Mouse (Mus musculus) liver, embryonic 16.5 days (tissue): ENCODE results near the gene Npas2. TPM values are rescaled to one million over a fixed set of nuclear protein-coding genes. Genes with fewer than 3 reads are reported as not detected.

Source experiments
- ATAC-seq: fragments of 200-750 bp; cut with Nextera tagmentation; 2 replicates; pipeline ENCODE4 v1.8.0; 2017; ENCODE audit warnings: low read depth, mild to moderate bottlenecking, moderate number of reproducible peaks, moderate library complexity
- H3K27ac ChIP-seq: fragments of 300-500 bp; sonication (generic); 2 replicates; pipeline ENCODE4 v1.5.1; 2014; ENCODE audit warnings: mild to moderate bottlenecking, low read length
- H3K27me3 ChIP-seq: fragments of 300-500 bp; sonication (generic); 2 replicates; pipeline ENCODE4 v1.6.1; 2014; ENCODE audit warnings: low read depth, low read length, mixed read lengths; ENCODE audit not compliant: control insufficient read depth, insufficient read depth
- H3K36me3 ChIP-seq: fragments of 300-500 bp; sonication (generic); 2 replicates; pipeline ENCODE4 v1.6.1; 2014; ENCODE audit warnings: mild to moderate bottlenecking; ENCODE audit not compliant: control insufficient read depth, insufficient read depth
- H3K4me1 ChIP-seq: fragments of 300-500 bp; sonication (generic); 2 replicates; pipeline ENCODE4 v1.6.1; 2014; ENCODE audit warnings: low read depth, low read length, mixed read lengths; ENCODE audit not compliant: control insufficient read depth
- H3K4me2 ChIP-seq: fragments of 300-500 bp; sonication (generic); 2 replicates; pipeline ENCODE4 v1.6.1; 2014; ENCODE audit warnings: low read depth, low read length, mixed read lengths
- H3K4me3 ChIP-seq: fragments of 300-500 bp; sonication (generic); 2 replicates; pipeline ENCODE4 v1.5.1; 2014; ENCODE audit warnings: low read depth, mild to moderate bottlenecking, low read length
- H3K9ac ChIP-seq: fragments of 300-500 bp; sonication (generic); 2 replicates; pipeline ENCODE4 v1.6.1; 2014; ENCODE audit warnings: low read depth, low read length
- H3K9me3 ChIP-seq: fragments of 300-500 bp; sonication (generic); replicated peaks from 2 replicates; pipeline ENCODE4 v1.6.1; 2016; ENCODE audit warnings: low read length; ENCODE audit not compliant: control insufficient read depth
- WGBS: fragments of 180-500 bp; shearing (Covaris S2); extraction: QIAGEN DNeasy Blood & Tissue Kit; methylation state at CpG from one replicate; pipeline ENCODE4 v1.1.7; 2014; ENCODE audit not compliant: insufficient replicate concordance; 5-methylcytosine and 5-hydroxymethylcytosine counted together
- polyA plus RNA-seq: library from polyadenylated mRNA; unstranded; fragments of >200 nt; fragmentation: Nextera tagmentation; extraction: Ambion mirVana; gene quantifications from 2 replicates; pipeline ENCODE4 v1.2.1, GENCODE M21; 2015

Gene Npas2
- polyA plus RNA-seq, 1 experiment from 2014 or later = 0.42 TPM

- under 1% methylated on average over 61 of the region's 62 CpGs for WGBS
- H3K36me3 ChIP-seq = peaks cover 34% of the 10 kb centered on the region
- H3K4me2 ChIP-seq = peak within 1 kb of the TSS; percentile 75
- ATAC-seq = peak; percentile 100
- peak within 1 kb of the TSS; percentile 80 for H3K27ac ChIP-seq
- H3K4me1 ChIP-seq = peaks cover 24% of the 10 kb centered on the region
- no peaks in the 10 kb centered on the region for H3K27me3 ChIP-seq
- H3K4me3 ChIP-seq = peak within 1 kb of the TSS; percentile 87
- H3K9ac ChIP-seq = peak within 1 kb of the TSS; percentile 93
- H3K9me3 ChIP-seq = no peaks in the 10 kb centered on the region
Measured at GRCm38 (mm10) chr1:39367601-39368266, 174.2 kb downstream of the Npas2 start, which contains the start of gene Rpl31. Gene Rpl31, plus strand, starts transcription at chr1:39367842.

GRCm38 (mm10) chr1:39368267-39368841 lies 174.8 kb downstream of the Npas2 start:
- under 1% methylated on average over 34 of the region's 34 CpGs for WGBS
- H3K4me1 ChIP-seq = peaks cover 24% of the 10 kb centered on the region

GRCm38 (mm10) chr1:39370431-39370830 lies 176.9 kb downstream of the Npas2 start:
- H3K9me3 ChIP-seq = no peaks in the 10 kb centered on the region
- H3K4me1 ChIP-seq = peaks cover 24% of the 10 kb centered on the region
- 36% methylated on average over 6 of the region's 6 CpGs for WGBS
- peak overlapping the region; percentile 75; the same call in 1 of the 2 replicates for H3K4me2 ChIP-seq
- H3K9ac ChIP-seq = no peak overlapping the region
- H3K27ac ChIP-seq = peak overlapping the region; percentile 14; the same call in 1 of the 2 replicates
- H3K4me3 ChIP-seq = no peak overlapping the region
- no peak for ATAC-seq
- H3K36me3 ChIP-seq = peaks cover 40% of the 10 kb centered on the region
- no peaks in the 10 kb centered on the region for H3K27me3 ChIP-seq

More at GRCm38 (mm10) chr1:39368267-39368841, 174.8 kb downstream of the Npas2 start:
- peak overlapping the region; percentile 87 for H3K4me3 ChIP-seq
- H3K9ac ChIP-seq = peak overlapping the region; percentile 93
- H3K9me3 ChIP-seq = no peaks in the 10 kb centered on the region
- ATAC-seq = peak; percentile 8; the same call in 1 of the 2 replicates
- H3K27ac ChIP-seq = peak overlapping the region; percentile 80
- peak overlapping the region; percentile 75 for H3K4me2 ChIP-seq
- H3K27me3 ChIP-seq = no peaks in the 10 kb centered on the region
- peaks cover 37% of the 10 kb centered on the region for H3K36me3 ChIP-seq

GRCm38 (mm10) chr1:39372220-39372843 lies 178.8 kb downstream of the Npas2 start:
- Histone ChIP-seq H3K9ac (no peak overlapping the region), H3K4me1 (peaks cover 20% of the 10 kb centered on the region), H3K9me3 (no peaks in the 10 kb centered on the region), H3K4me3 (no peak overlapping the region), H3K27ac (no peak overlapping the region), H3K27me3 (no peaks in the 10 kb centered on the region), H3K4me2 (no peak overlapping the region), H3K36me3 (peaks cover 42% of the 10 kb centered on the region)
- no peak for ATAC-seq
- 68% methylated on average over 8 of the region's 8 CpGs for WGBS

- 60% methylated on average over 4 of the region's 4 CpGs for WGBS
- Histone ChIP-seq H3K9me3 (no peaks in the 10 kb centered on the region), H3K36me3 (peaks cover 42% of the 10 kb centered on the region), H3K4me2 (no peak overlapping the region), H3K27ac (no peak overlapping the region), H3K27me3 (no peaks in the 10 kb centered on the region), H3K9ac (no peak overlapping the region), H3K4me1 (peaks cover 18% of the 10 kb centered on the region), H3K4me3 (no peak overlapping the region)
- ATAC-seq = no peak
Measured at GRCm38 (mm10) chr1:39373378-39373777, 179.8 kb downstream of the Npas2 start.

GRCm38 (mm10) chr1:39374231-39374809 lies 180.8 kb downstream of the Npas2 start:
- 70% methylated on average over 5 of the region's 5 CpGs for WGBS
- no peak overlapping the region for H3K4me2 ChIP-seq
- no peak for ATAC-seq

GRCm38 (mm10) chr1:39376121-39376520 lies 182.6 kb downstream of the Npas2 start:
- H3K4me3 ChIP-seq = no peak overlapping the region
- no peak overlapping the region for H3K27ac ChIP-seq
- H3K9ac ChIP-seq = no peak overlapping the region
- no peaks in the 10 kb centered on the region for H3K9me3 ChIP-seq
- H3K36me3 ChIP-seq = peaks cover 24% of the 10 kb centered on the region
- H3K27me3 ChIP-seq = no peaks in the 10 kb centered on the region
- H3K4me2 ChIP-seq = no peak overlapping the region
- 71% methylated on average over 7 of the region's 7 CpGs for WGBS
- ATAC-seq = no peak
- H3K4me1 ChIP-seq = no peaks in the 10 kb centered on the region; the same call in 1 of the 2 replicates

More at GRCm38 (mm10) chr1:39374231-39374809, 180.8 kb downstream of the Npas2 start:
- H3K27ac ChIP-seq = 0 out of 2 replicates have a peak overlapping the region, but pooled peaks have one; percentile 26
- H3K4me3 ChIP-seq = no peak overlapping the region
- peaks cover 42% of the 10 kb centered on the region for H3K36me3 ChIP-seq
- H3K9ac ChIP-seq = no peak overlapping the region
- H3K27me3 ChIP-seq = no peaks in the 10 kb centered on the region
- H3K4me1 ChIP-seq = peaks cover 13% of the 10 kb centered on the region
- no peaks in the 10 kb centered on the region for H3K9me3 ChIP-seq

GRCm38 (mm10) chr1:39376726-39377240 lies 183.3 kb downstream of the Npas2 start:
- Histone ChIP-seq H3K4me1 (no peaks in the 10 kb centered on the region; the same call in 1 of the 2 replicates), H3K36me3 (peaks cover 17% of the 10 kb centered on the region), H3K9me3 (no peaks in the 10 kb centered on the region), H3K4me3 (no peak overlapping the region), H3K9ac (no peak overlapping the region), H3K27ac (no peak overlapping the region), H3K4me2 (no peak overlapping the region), H3K27me3 (no peaks in the 10 kb centered on the region)
- no peak for ATAC-seq
- 84% methylated on average over 9 of the region's 9 CpGs for WGBS
